Mouse (Mus musculus) large intestine, adult 2 months (tissue): ENCODE results near the gene Alox8. TPM values are rescaled to one million over a fixed set of nuclear protein-coding genes. Genes with fewer than 3 reads are reported as not detected.

Experiments
- DNase-seq: peaks from one replicate; pipeline ENCODE4 v3.0.0-alpha.2; 2012; ENCODE audit warnings: low read depth, low spot score
- WGBS: fragments of 180-500 bp; shearing (Covaris S2); methylation state at CpG from one replicate; pipeline ENCODE4 v1.1.7; 2018; 5-methylcytosine and 5-hydroxymethylcytosine counted together
- polyA plus RNA-seq: library from polyadenylated mRNA; depleted of rRNA; stranded (reverse); fragments of >200 nt; gene quantifications from 2 replicates; pipeline ENCODE4 v1.2.3, GENCODE M21; 2012; rRNA removed

Gene Alox8
- polyA plus RNA-seq, result 0.04 TPM in 1 of 2 replicates, not detected in the other

DNA sequence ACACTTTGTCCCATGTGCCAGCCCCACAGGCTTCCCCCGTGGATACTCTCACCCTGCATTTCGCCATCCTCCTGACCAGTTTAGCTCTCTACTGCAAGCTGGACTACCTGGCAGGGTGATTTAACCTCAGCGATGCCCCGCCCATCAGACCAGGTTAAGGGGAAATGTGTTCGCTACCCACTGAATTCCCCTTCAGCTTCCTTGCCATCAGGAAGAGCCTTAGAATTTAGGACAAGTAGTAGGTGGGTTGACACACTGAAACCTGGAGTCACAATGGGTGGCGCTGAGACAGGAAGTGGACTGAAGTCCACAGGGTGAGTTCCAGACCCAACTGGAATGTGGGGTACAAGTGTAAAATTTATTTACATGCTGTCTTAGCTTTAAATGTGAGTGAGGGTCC lies at the start of gene Alox8:
Gene Alox8, minus strand, starts transcription at position 101 of the 400 bp plus-strand sequence.
- DNase-seq, result no peak
- 27% methylated on average over 6 of the region's 6 CpGs for WGBS

- DNase-seq, result no peak
- 2% methylated on average over 2 of the region's 2 CpGs for WGBS
Observed at GRCm38 (mm10) chr11:69245643-69246042, 48.0 kb upstream of the Alox8 start.

DNA sequence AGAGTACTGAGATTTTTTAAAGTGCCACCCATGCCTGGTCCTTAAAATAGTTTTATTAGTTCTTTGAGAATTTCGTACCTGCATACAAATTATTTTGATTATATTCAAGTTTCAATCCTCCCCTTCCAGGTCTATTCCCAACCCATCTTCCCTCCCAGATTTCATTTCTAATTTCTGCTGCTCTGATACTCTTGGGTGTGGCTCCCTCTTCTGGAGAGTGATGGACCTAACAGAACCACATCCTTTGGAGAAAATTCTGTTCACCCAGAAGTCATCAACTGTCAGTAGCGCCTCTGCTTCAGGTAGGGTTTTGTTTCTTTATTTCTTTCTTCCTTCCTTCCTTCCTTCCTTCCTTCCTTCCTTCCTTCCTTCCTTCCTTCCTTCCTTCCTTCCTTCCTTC lies 47.3 kb upstream of the Alox8 start:
- no peak for DNase-seq
- 15% methylated on average over 2 of the region's 2 CpGs for WGBS

- WGBS, result 36% methylated on average over 13 of the region's 13 CpGs
- DNase-seq, result no peak
Observed at GRCm38 (mm10) chr11:69236926-69237260, 39.2 kb upstream of the Alox8 start, which contains the start of gene Gucy2e. Gene Gucy2e (minus strand): TSS chr11:69237036.

- 12% methylated on average over 51 of the region's 51 CpGs for WGBS
- DNase-seq, result no peak
Observed at GRCm38 (mm10) chr11:69236061-69236925, 38.6 kb upstream of the Alox8 start.

DNA sequence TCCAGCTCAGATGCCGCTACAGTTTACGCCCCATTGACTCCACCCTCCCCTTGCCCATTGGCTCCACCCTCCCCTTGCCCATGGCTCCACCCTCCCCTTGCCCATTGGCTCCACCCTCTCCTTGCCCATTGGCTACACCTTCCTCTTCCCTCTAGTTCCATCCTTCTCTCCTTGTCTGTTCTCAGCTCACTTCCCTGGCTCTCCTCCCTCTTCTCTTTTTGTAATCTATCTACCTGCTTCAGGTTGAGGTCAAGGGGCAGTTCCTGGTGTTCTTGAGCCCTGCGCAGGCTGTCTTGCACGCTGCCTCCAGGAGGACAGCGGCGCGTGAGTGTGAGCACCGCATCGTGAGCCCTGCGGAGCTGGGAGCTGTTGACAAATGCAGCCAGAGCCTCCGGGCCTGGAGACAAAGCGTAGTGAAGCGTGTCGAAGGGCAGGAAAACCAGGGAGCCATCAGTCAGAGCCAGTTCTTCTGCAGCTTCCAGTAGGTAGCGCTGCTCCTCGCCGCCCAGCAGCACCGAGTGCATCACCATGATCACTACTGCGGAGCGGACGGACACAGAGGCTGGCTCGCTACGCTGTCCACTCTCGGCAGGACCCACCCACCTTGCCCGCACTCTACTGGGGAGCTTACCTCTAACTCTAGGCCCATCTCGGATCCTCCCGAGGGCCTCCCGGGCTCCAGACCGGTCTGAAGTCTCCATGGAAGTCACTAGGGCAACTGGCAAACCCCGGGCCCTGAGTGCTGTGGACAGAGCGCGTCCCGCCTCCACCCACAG lies 37.8 kb upstream of the Alox8 start:
- DNase-seq, result peak; percentile 47
- WGBS, result 2% methylated on average over 33 of the region's 33 CpGs

GRCm38 (mm10) chr11:69233141-69233540 lies 35.5 kb upstream of the Alox8 start:
- DNase-seq, result no peak
- WGBS, result 50% methylated on average over 2 of the region's 2 CpGs

DNA sequence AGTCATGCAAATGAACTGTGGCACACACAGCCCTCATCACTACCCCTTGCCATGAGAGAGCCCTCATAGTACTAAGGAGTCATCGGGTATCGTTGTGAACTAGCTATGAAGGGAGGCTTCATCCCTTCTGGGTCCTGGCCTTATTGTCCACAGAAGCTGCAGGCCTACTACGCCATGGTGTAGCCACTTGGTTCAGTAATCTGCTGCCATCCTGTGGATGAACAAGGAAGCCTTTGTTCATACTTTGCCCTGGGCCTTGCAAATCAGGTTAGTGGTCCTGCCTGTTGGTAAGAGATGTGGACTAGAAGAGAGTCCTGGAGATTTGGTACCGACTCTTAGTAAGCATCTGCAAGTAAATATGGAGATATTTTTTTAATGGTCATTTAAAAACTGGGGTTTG lies 32.8 kb upstream of the Alox8 start:
- DNase-seq, result no peak
- WGBS, result 74% methylated on average over 4 of the region's 4 CpGs

DNA sequence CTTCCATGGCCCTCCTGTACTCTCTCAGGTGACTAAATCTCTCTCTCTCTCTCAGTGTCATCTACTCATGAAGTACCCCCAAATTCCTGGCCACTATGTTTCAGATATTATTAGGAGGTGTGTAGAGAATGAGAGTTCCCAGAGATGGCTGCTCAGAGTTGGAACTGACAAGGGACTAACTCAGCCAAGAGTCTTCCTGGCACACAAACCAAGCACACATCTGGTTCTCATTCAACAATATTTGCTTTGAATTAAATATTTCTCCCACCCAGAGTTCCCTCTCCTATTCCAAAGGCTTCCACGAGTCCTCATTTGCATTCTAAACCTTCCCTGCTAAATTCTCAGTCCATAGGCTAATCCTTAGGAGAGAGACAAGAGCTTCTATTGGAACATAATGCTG lies 28.1 kb upstream of the Alox8 start:
- 65% methylated on average over 1 of the region's 1 CpGs for WGBS

DNA sequence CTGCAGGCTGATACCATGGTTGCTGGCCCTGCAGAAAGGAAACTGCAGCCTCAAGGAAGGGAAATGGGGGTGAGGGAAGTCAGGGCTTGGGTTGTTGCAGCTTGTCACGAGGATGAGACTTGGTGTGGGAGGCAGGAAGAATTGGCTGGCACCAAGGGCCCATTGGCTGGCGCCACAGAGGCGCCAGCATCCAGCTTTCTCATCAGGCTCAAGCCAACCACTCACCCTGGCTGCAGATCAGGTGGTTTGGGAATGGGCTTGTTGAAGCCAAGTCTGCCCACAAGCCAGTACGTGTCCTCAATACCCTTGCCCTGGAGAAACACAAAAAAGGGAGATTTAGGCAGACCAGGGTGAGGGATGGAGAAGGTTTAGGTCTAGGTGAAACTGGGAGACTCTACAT lies 25.5 kb upstream of the Alox8 start:
- WGBS, result 81% methylated on average over 4 of the region's 4 CpGs
- DNase-seq, result no peak

More for the DNA sequence above, 28.1 kb upstream of the Alox8 start:
- DNase-seq, result no peak

- DNase-seq, result no peak
- 68% methylated on average over 4 of the region's 4 CpGs for WGBS
Observed at GRCm38 (mm10) chr11:69221070-69221469, 23.4 kb upstream of the Alox8 start.

DNA sequence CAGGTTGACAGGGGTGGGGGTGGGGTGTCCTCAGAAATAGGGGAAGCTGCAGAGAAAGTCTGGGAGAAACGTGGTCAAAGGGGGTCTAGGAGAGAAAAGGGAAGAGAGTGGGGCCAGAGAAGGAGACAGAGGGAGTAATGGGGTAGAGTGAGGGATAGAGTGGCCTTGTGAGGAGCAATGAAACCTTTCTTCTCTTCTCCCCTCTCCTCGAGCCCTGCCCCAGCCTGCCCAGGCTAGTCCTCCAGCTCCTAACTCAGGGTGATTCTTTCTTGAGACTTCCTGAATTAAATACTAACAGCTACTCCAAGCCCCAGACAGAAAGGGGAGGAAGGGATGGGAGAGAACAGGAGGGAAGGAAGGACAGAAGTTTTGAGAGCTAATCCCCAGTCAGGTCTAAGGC lies 21.0 kb upstream of the Alox8 start:
- 46% methylated on average over 2 of the region's 2 CpGs for WGBS
- no peak for DNase-seq

- WGBS, result 77% methylated on average over 5 of the region's 5 CpGs
- no peak for DNase-seq
Observed at GRCm38 (mm10) chr11:69217411-69217810, 19.8 kb upstream of the Alox8 start.

GRCm38 (mm10) chr11:69211431-69211830 lies 13.8 kb upstream of the Alox8 start:
- no peak for DNase-seq
- 15% methylated on average over 2 of the region's 2 CpGs for whole genome bisulfite sequencing

DNA sequence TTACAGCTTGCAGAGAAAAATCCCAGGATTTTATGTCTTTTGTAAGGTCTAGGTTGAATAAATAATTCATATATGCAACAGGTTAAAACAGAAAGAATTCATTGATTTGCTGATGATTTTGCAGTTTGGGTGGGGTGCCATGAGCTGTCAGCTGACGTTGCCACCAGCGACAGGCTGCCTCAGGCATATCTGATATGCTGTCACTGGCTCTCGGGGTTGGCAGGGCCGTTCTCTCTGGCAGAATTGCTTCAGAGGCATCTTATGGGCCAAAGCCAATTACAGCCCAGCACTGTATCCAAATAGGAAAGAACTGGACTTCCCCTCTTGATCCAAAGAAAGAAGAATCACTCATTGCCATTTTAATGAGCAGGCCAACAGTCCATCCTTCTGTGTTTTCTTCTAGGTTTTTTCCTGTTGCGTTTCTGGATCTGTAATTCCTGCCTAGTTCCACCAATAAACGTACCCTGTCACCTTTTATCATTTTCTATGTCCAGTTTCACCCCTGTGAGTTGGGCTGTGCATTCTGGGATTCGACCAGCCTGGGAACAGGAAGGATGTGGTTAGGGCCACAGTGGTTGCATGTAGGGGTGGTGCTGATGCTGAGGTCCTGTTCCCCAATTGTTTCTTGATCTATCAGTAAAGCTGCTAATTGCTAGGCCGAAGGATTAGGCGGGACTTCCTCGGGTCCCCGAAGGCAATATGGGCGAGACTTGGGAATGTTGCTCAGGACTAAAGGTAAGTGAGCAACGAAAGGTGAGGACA lies 5.0 kb upstream of the Alox8 start:
- WGBS, result 73% methylated on average over 13 of the region's 13 CpGs
- no peak for DNase-seq

DNA sequence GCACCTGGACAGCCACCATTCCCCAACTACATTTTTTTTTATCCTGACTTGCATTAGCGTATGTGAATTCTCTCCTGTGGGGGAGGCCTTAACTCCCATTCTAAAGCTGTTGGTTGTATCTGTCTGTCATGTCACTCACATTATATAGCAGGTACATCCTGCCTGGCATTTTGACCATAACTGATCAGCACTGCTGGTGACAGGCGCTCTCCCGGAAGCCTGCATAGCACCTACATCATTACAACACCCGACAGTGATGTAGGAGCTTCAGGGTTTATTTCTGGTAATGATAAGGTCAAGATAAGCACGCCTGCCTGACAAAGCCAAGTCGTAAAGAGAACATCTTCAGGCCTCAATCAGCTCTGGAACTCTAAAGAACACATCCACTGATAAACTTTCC lies 2.6 kb upstream of the Alox8 start:
- no peak for DNase-seq
- WGBS, result 52% methylated on average over 6 of the region's 6 CpGs

GRCm38 (mm10) chr11:69199251-69199650 lies 1.6 kb upstream of the Alox8 start:
- 96% methylated on average over 1 of the region's 1 CpGs for WGBS
- no peak for DNase-seq

DNA sequence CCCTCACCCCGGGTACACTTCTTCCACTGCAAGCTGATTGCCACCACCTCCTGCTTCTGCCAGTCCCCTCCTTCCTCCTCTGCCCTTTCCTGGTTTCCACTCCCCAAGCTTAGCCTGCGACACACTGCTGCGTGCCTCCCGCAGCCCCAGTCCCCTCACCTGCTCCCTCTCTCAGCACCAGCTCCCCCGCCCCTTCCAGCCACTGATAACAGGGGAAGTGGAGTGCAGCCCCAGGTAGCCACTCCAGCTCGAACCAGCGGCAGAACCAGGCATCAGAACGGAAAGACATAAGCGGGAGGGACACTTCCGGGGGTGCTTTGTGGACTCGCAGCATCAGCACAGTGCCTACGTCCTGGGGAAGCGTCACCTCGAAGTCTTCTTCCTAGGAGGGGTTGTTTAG lies 449 bp downstream of the Alox8 start:
- no peak for DNase-seq
- WGBS, result under 1% methylated on average over 14 of the region's 14 CpGs

GRCm38 (mm10) chr11:69196766-69197165 lies 877 bp downstream of the Alox8 start:
- 9% methylated on average over 5 of the region's 5 CpGs for WGBS
- DNase-seq, result no peak

- no peak for DNase-seq
- WGBS, result 2% methylated on average over 1 of the region's 1 CpGs
Observed at GRCm38 (mm10) chr11:69192840-69193239, 4.8 kb downstream of the Alox8 start.
